Mouse (Mus musculus): ENCODE measurements around the gene Hnrnpm. TPM values are rescaled to one million over a fixed set of nuclear protein-coding genes. Genes with fewer than 3 reads are reported as not detected.
"Not testable (repeated sequence)": the region's sequence is repeated elsewhere in the genome, so short reads cannot be mapped to it uniquely, and the experiment has no call there.

The Hnrnpm gene
- polyA plus RNA-seq, 2 experiments from 2014 or later, result 297 to 326 TPM

- no peak for ATAC-seq
Measured at GRCm38 (mm10) chr17:33669681-33670080, 17.0 kb downstream of the Hnrnpm start.

- no peak for ATAC-seq
Measured at GRCm38 (mm10) chr17:33666813-33667212, 19.8 kb downstream of the Hnrnpm start.

- no peak for ATAC-seq
Measured at GRCm38 (mm10) chr17:33649781-33650475, 36.7 kb downstream of the Hnrnpm start.

GRCm38 (mm10) chr17:33645073-33645472 is 41.6 kb downstream of the Hnrnpm start:
- ATAC-seq, result no peak

GRCm38 (mm10) chr17:33644068-33644467 is 42.6 kb downstream of the Hnrnpm start:
- no peak for ATAC-seq

GRCm38 (mm10) chr17:33639743-33640142 is 46.9 kb downstream of the Hnrnpm start:
- no peak for ATAC-seq

GRCm38 (mm10) chr17:33637516-33638276 is 49.0 kb downstream of the Hnrnpm start, which contains the start of gene Pram1:
TSS of gene Pram1 (plus strand) at chr17:33638056.
- no peak for ATAC-seq

GRCm38 (mm10) chr17:33637038-33637437 is 49.6 kb downstream of the Hnrnpm start:
- no peak for ATAC-seq

- ATAC-seq, result no peak
Measured at GRCm38 (mm10) chr17:33631796-33632195, 54.9 kb downstream of the Hnrnpm start.

- ATAC-seq, result no peak
Measured at GRCm38 (mm10) chr17:33631236-33631635, 55.4 kb downstream of the Hnrnpm start.

- no peak for ATAC-seq
Measured at GRCm38 (mm10) chr17:33630171-33630895, 56.3 kb downstream of the Hnrnpm start.

GRCm38 (mm10) chr17:33629487-33630125 is 57.1 kb downstream of the Hnrnpm start:
- ATAC-seq, result no peak

GRCm38 (mm10) chr17:33628621-33629486 is 57.8 kb downstream of the Hnrnpm start, which contains the start of gene Zfp414:
TSS of gene Zfp414 (plus strand) at chr17:33629090.
- ATAC-seq, result peak; percentile 96

GRCm38 (mm10) chr17:33627281-33627680 is 59.4 kb downstream of the Hnrnpm start:
- ATAC-seq, result no peak

GRCm38 (mm10) chr17:33613726-33614125 is 72.9 kb downstream of the Hnrnpm start:
- not testable (repeated sequence) for ATAC-seq

- ATAC-seq, result no peak
Measured at GRCm38 (mm10) chr17:33610548-33610947, 76.1 kb downstream of the Hnrnpm start.

GRCm38 (mm10) chr17:33607273-33607672 is 79.4 kb downstream of the Hnrnpm start:
- ATAC-seq, result no peak

- no peak for ATAC-seq
Measured at GRCm38 (mm10) chr17:33601947-33602346, 84.7 kb downstream of the Hnrnpm start.

GRCm38 (mm10) chr17:33600831-33601230 is 85.8 kb downstream of the Hnrnpm start:
- ATAC-seq, result no peak

- ATAC-seq, result no peak
Measured at GRCm38 (mm10) chr17:33599836-33600475, 86.7 kb downstream of the Hnrnpm start.

- ATAC-seq, result no peak
Measured at GRCm38 (mm10) chr17:33598506-33598905, 88.2 kb downstream of the Hnrnpm start.

Measured in CD4-positive, CD25-positive, alpha-beta regulatory T cell, adult 4 months (primary cell).